Mouse (Mus musculus) liver, embryonic 18 days (tissue): ENCODE data around the gene Mrps18c. TPM values are rescaled to one million over a fixed set of nuclear protein-coding genes. Genes with fewer than 3 reads are reported as not detected.

Experiments used
- polyA plus RNA-seq: library from polyadenylated mRNA; depleted of rRNA; stranded (reverse); fragments of >200 nt; gene quantifications from 2 replicates; pipeline ENCODE4 v1.2.3, GENCODE M21; 2012; rRNA removed

The Mrps18c gene
- polyA plus RNA-seq: 32.8 and 35.9 TPM in 2 replicates

DNA sequence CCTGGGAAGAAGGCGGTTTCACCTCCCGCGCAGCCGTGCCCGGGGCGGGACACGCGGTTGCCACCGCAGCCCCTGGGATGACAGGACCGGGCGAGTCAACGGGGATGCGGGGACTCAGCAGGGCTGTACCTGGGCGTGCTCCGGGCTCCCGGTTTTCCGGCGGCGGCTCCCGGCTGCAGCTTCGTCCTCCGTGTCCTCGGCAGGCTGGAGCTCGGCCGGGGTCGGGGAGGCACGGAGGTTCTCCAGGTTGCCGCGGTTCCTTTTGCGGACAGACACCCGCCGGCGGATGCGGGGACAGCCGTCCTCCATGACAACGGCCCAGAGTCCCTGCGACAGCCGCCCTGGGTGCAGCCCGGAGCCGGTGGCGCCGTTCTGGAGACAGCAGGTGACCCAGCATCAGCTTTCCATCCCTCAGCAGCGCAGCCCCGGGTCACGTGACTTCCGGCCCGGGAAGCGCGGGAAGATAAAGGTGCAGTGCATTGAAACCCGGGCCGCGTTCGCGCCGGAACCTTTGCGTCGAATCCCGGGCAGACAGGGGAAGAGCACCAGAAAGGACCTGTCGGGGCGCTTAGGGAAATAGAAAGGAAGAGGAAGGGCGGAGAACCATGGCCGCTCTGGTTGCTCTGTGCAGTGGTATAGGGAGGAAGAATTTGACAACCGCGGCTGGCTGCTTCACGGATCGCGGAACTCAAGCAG is at the start of gene Mrps18c, which contains the start of gene Helq:
Gene Mrps18c, plus strand, starts transcription at position 463 of the 696 bp plus-strand sequence.
Gene Helq, minus strand, starts transcription at position 434 of the 696 bp plus-strand sequence.

DNA sequence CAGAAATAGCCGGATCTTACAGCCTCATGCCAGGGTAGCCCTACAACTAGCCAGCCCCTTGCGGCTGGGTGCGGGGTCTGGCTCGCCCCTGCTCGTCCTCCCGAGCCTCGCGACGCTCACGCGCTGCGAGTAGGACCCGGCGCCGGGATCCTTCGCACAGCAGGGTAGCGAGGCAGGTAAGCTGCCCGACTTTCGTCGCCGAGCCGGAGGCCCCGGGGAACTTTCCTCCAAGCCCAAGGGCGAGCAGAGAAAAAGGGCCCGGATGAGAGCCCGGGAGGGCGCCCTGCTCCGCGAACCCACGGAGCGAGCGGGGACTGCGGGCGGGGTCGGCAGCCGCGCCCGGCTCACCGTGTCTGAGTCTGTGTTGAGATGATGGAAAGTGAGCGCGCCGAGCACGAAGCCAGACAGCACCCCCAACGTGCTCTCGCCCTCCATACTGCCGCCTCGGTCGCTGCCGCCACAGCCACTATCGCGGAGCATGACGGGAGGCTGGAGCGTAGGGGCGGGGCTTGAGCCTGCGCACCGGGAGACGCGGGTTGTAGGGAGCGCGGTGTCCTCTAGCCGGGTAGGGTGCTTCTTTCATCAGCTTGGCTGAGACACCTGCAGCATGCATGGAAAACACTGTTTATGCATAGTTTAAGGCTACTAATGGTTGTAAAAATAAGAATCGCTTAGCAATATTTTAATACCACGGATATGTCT is 22.2 kb downstream of the Mrps18c start, which contains the start of gene Abraxas1:
Gene Abraxas1, minus strand, starts transcription at position 483 of the 702 bp plus-strand sequence.

DNA sequence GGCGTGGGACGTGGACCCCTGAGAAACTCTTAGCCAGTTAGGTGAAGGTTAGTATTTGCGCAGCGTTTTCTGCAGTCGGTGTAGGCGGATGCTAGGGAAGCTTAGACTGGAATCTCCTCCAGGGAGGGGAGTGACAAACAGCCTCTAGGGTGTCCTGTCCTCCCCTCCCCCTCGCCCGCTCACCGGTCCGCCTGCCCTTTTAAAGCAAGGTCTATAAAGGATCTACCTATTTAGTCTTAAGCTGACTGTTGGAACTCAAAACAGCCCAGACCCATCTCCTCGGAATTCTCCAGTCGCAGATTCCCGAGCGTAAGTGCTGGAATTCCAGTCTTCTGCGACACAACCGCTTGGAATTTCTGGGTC is 47.0 kb downstream of the Mrps18c start, which contains the start of gene Gpat3:
Gene Gpat3, plus strand, starts transcription at position 229 of the 363 bp plus-strand sequence.

Other genes with a start within 250 kb of the Mrps18c start
- gene Plac8, start 226.4 kb upstream of the Mrps18c start, polyA plus RNA-seq: 142 and 144 TPM in 2 replicates
- 29.5 and 29.6 TPM in 2 replicates for gene Coq2, start 123.5 kb upstream of the Mrps18c start, polyA plus RNA-seq
- gene Hpse, start 78.9 kb upstream of the Mrps18c start, polyA plus RNA-seq: 2.1 and 2.2 TPM in 2 replicates
- gene Helq, start within 50 bp of the Mrps18c start, polyA plus RNA-seq: 6.0 and 6.5 TPM in 2 replicates
- gene Abraxas1, start 22.3 kb downstream of the Mrps18c start, polyA plus RNA-seq: 8.6 and 11.1 TPM in 2 replicates
- gene Gpat3, start 47.1 kb downstream of the Mrps18c start, polyA plus RNA-seq: 6.3 TPM in 2 replicates